Mouse (Mus musculus): ENCODE measurements around the gene Slc39a11. TPM values are rescaled to one million over a fixed set of nuclear protein-coding genes. Genes with fewer than 3 reads are reported as not detected.
A peak's percentile ranks its signal among the peaks of the same experiment; 100 is the strongest.

The Slc39a11 gene
- total and polyA plus RNA-seq, 3 experiments: 43.2 to 54.4 (median 51.0) TPM

GRCm38 (mm10) chr11:113292906-113293614 lies 356.8 kb downstream of the Slc39a11 start:
- in situ Hi-C loops (cut with MboI; ENCODE audit: low pct_ligation_motif_present, low pct_unique_long_range_greater_than_20kb, low sequenced_read_pairs): loop anchor here (25.0 kb wide), 1 partner anchor 519 kb away; no protein-coding TSS in a partner anchor
- Histone ChIP-seq H3K9me3 (replicated peaks; ENCODE audit: low read length) (no peaks in the 10 kb centered on the region), H3K27ac (ENCODE audit: insufficient read depth, low read depth) (no peak overlapping the region)

GRCm38 (mm10) chr11:113291781-113292714 lies 357.8 kb downstream of the Slc39a11 start:
- TF ChIP-seq ZC3H11A (IDR thresholded peaks at IDR 0.05; ENCODE audit: low read depth, low read length): no peak
- TF ChIP-seq TBP (conservative IDR thresholded peaks at IDR 0.05; ENCODE audit: low read depth, low read length): no peak
- peak in 1 of 2 experiments; percentile 47; a peak in 2 of 4 replicates for TF ChIP-seq CTCF (conservative IDR thresholded peaks at IDR 0.05 in 1 of 2, IDR thresholded peaks at IDR 0.05 in 1 of 2; ENCODE audit: low read depth in 2 of 2, low read length in 2 of 2)
- no peak for TF ChIP-seq IRF4 (IDR thresholded peaks at IDR 0.05; ENCODE audit: low read depth, low read length)
- TF ChIP-seq JUN (IDR thresholded peaks at IDR 0.05; ENCODE audit: insufficient read depth, low read depth, low read length): no peak
- TF ChIP-seq RAD21 (IDR thresholded peaks at IDR 0.05; ENCODE audit: low read depth, low read length): peak; percentile 16
- no peak for TF ChIP-seq MXI1 (IDR thresholded peaks at IDR 0.05; ENCODE audit: low read depth, low read length)
- no peak for TF ChIP-seq ZMIZ1 (IDR thresholded peaks at IDR 0.05; ENCODE audit: low read depth, low read length)
- TF ChIP-seq ZKSCAN1 (IDR thresholded peaks at IDR 0.05; ENCODE audit: borderline replicate concordance, low read depth, low read length): no peak
- no peak for TF ChIP-seq UBTF (IDR thresholded peaks at IDR 0.05; ENCODE audit: low read depth, low read length)
- no peak for TF ChIP-seq ELF1 (IDR thresholded peaks at IDR 0.05; ENCODE audit: low read depth, low read length)
- TF ChIP-seq SMC3 (IDR thresholded peaks at IDR 0.05; ENCODE audit: low read depth, low read length): peak; percentile 48; the same call in 1 of the 2 replicates
- no peak for TF ChIP-seq MAZ (IDR thresholded peaks at IDR 0.05; ENCODE audit: low read depth, low read length)
- no peak for TF ChIP-seq RCOR1 (conservative IDR thresholded peaks at IDR 0.05; ENCODE audit: low read depth, low read length)
- Histone ChIP-seq H3K27ac (ENCODE audit: insufficient read depth, low read depth) (no peak overlapping the region), H3K9me3 (replicated peaks; ENCODE audit: low read length) (no peaks in the 10 kb centered on the region), H3K4me2 (ENCODE audit: insufficient read depth, low read depth, poor library complexity, severe bottlenecking) (no peak overlapping the region), H3K36me3 (replicated peaks in 1 of 2; ENCODE audit: control insufficient read depth in 1 of 2, insufficient read depth in 1 of 2, low read length in 1 of 2) (peaks cover 6 to 31% of the 10 kb centered on the region in 2 experiments), H3K4me3 (replicated peaks in 1 of 3; ENCODE audit: low read depth in 2 of 3, low read length in 2 of 3, poor library complexity in 1 of 3) (no peak overlapping the region), H3K4me1 (ENCODE audit: control insufficient read depth in 1 of 2, insufficient read depth in 2 of 2) (peaks cover 3 to 22% of the 10 kb centered on the region in 2 experiments; a peak in 2 of 4 replicates), H3K27me3 (replicated peaks) (no peaks in the 10 kb centered on the region), H3K79me2 (replicated peaks; ENCODE audit: control insufficient read depth, extremely low read depth, insufficient read depth, poor library complexity, severe bottlenecking) (no peaks in the 10 kb centered on the region), H3K9ac (ENCODE audit: insufficient read depth, low read depth) (no peak overlapping the region)
- in situ Hi-C loops (cut with MboI; ENCODE audit: low pct_ligation_motif_present, low pct_unique_long_range_greater_than_20kb, low sequenced_read_pairs): loop anchor here (25.0 kb wide), 1 partner anchor 520 kb away; no protein-coding TSS in a partner anchor
- dilution Hi-C loops (cut with MboI; ENCODE audit: extremely low pct_ligation_motif_present, extremely low pct_unique_long_range_greater_than_20kb, low sequenced_read_pairs): no loop called here
- no peak for DNase-seq (ENCODE audit: extremely low read depth)

More at GRCm38 (mm10) chr11:113292906-113293614, 356.8 kb downstream of the Slc39a11 start:
- Histone ChIP-seq H3K4me1 (ENCODE audit: control insufficient read depth in 1 of 2, insufficient read depth in 2 of 2) (peaks cover 3 to 19% of the 10 kb centered on the region in 2 experiments; a peak in 2 of 4 replicates), H3K4me2 (ENCODE audit: insufficient read depth, low read depth, poor library complexity, severe bottlenecking) (no peak overlapping the region), H3K79me2 (replicated peaks; ENCODE audit: control insufficient read depth, extremely low read depth, insufficient read depth, poor library complexity, severe bottlenecking) (no peaks in the 10 kb centered on the region), H3K36me3 (replicated peaks in 1 of 2; ENCODE audit: control insufficient read depth in 1 of 2, insufficient read depth in 1 of 2, low read length in 1 of 2) (peaks cover 6 to 31% of the 10 kb centered on the region in 2 experiments), H3K9ac (ENCODE audit: insufficient read depth, low read depth) (no peak overlapping the region), H3K27me3 (replicated peaks) (no peaks in the 10 kb centered on the region), H3K4me3 (replicated peaks in 1 of 3; ENCODE audit: low read depth in 2 of 3, low read length in 2 of 3, poor library complexity in 1 of 3) (no peak overlapping the region)
- dilution Hi-C loops (cut with MboI; ENCODE audit: extremely low pct_ligation_motif_present, extremely low pct_unique_long_range_greater_than_20kb, low sequenced_read_pairs): no loop called here
- TF ChIP-seq USF1 (IDR thresholded peaks at IDR 0.05; ENCODE audit: low read depth, low read length): no peak
- TF ChIP-seq CHD2 (IDR thresholded peaks at IDR 0.05; ENCODE audit: low read length): no peak
- no peak for TF ChIP-seq E2F4 (IDR thresholded peaks at IDR 0.05; ENCODE audit: insufficient replicate concordance, low read depth, low read length)
- TF ChIP-seq MXI1 (IDR thresholded peaks at IDR 0.05; ENCODE audit: low read depth, low read length): no peak
- no peak for TF ChIP-seq SMC3 (IDR thresholded peaks at IDR 0.05; ENCODE audit: low read depth, low read length)
- TF ChIP-seq ETS1 (conservative IDR thresholded peaks at IDR 0.05; ENCODE audit: low read depth, low read length): no peak
- no peak for TF ChIP-seq NELFE (IDR thresholded peaks at IDR 0.05; ENCODE audit: low read depth, low read length)
- TF ChIP-seq POLR2AphosphoS2 (IDR thresholded peaks at IDR 0.05; ENCODE audit: low read depth, low read length): no peak
- TF ChIP-seq POLR2A (IDR thresholded peaks at IDR 0.05; ENCODE audit: low read depth, low read length): no peak
- DNase-seq (ENCODE audit: extremely low read depth): no peak

Measured in CH12.LX (cell line).